Mouse (Mus musculus) testis, adult 2 months (tissue): ENCODE results near the gene Grap2. TPM values are rescaled to one million over a fixed set of nuclear protein-coding genes. Genes with fewer than 3 reads are reported as not detected.

ENCODE experiments used
- H3K27ac ChIP-seq: fragments of 200-500 bp; 2 replicates; pipeline ENCODE4 v1.5.1; 2012; ENCODE audit warnings: low read depth, low read length; ENCODE audit not compliant: control insufficient read depth, insufficient read depth
- H3K27me3 ChIP-seq: fragments of 200-500 bp; 2 replicates; pipeline ENCODE4 v1.6.1; 2012; ENCODE audit warnings: mild to moderate bottlenecking, low read length, moderate library complexity; ENCODE audit not compliant: control insufficient read depth, insufficient read depth
- H3K36me3 ChIP-seq: fragments of 200-500 bp; 2 replicates; pipeline ENCODE4 v1.6.1; 2012; ENCODE audit warnings: mild to moderate bottlenecking, low read length; ENCODE audit not compliant: control insufficient read depth, insufficient read depth
- H3K4me1 ChIP-seq: fragments of 200-500 bp; 2 replicates; pipeline ENCODE4 v1.6.1; 2012; ENCODE audit warnings: low read length; ENCODE audit not compliant: control insufficient read depth, insufficient read depth
- H3K4me3 ChIP-seq: fragments of 200-500 bp; 2 replicates; pipeline ENCODE4 v1.5.1; 2012; ENCODE audit warnings: low read depth, mild to moderate bottlenecking, low read length, moderate library complexity, mixed read lengths; ENCODE audit not compliant: control insufficient read depth
- CTCF ChIP-seq: fragments of 200-500 bp; IDR thresholded peaks from 2 replicates; pipeline ENCODE4 v1.5.1; 2012; ENCODE audit warnings: low read depth, mild to moderate bottlenecking, inconsistent platforms, low read length, moderate library complexity; ENCODE audit not compliant: control insufficient read depth, insufficient read depth, insufficient replicate concordance
- POLR2A ChIP-seq: fragments of 200-500 bp; IDR thresholded peaks from 2 replicates; pipeline ENCODE4 v1.6.1; 2012; ENCODE audit warnings: low read depth, mild to moderate bottlenecking, inconsistent platforms, low read length, moderate library complexity; ENCODE audit not compliant: control insufficient read depth
- polyA plus RNA-seq: library from polyadenylated mRNA; depleted of rRNA; stranded (reverse); fragments of >200 nt; gene quantifications from 2 replicates; pipeline ENCODE4 v1.2.3, GENCODE M21; 2012

Grap2 gene
- polyA plus RNA-seq, 1 experiment = 1.9 TPM

- H3K27ac ChIP-seq = no peak overlapping the region
- TF ChIP-seq POLR2A (no peak), CTCF (no peak)
- no peak overlapping the region for H3K4me3 ChIP-seq
- H3K4me1 ChIP-seq = peaks cover 7% of the 10 kb centered on the region
- H3K36me3 ChIP-seq = no peaks in the 10 kb centered on the region
- H3K27me3 ChIP-seq = no peaks in the 10 kb centered on the region
These were observed 45.4 kb downstream of the Grap2 start for GRCm38 (mm10) chr15:80617839-80618238.

- no peak overlapping the region for H3K27ac ChIP-seq
- TF ChIP-seq CTCF (no peak), POLR2A (no peak)
- H3K4me1 ChIP-seq = peaks cover 7% of the 10 kb centered on the region
- H3K4me3 ChIP-seq = no peak overlapping the region
- H3K27me3 ChIP-seq = no peaks in the 10 kb centered on the region
- H3K36me3 ChIP-seq = no peaks in the 10 kb centered on the region
These were observed 46.8 kb downstream of the Grap2 start for GRCm38 (mm10) chr15:80619166-80619565.

DNA sequence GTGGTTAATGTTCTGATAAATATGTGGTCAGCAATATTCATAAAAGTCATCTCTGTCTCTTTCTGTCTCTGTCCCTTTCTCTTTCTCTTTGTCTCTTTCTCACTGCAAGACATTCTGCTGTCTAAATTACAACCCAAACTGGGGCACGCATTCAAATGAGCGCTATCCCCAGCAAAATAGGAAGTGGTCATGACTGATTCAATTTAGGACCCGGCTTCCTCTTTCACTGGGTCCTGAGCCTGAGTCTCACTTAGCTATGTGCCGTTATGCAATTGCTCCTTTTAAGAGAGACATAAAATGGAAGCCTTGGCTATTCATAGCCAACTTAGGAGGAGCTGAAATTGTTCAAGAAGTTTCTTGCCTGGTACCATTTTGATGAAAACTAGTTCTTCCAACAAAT is 47.4 kb downstream of the Grap2 start:
- TF ChIP-seq CTCF (no peak), POLR2A (no peak)
- Histone ChIP-seq H3K36me3 (no peaks in the 10 kb centered on the region), H3K4me1 (peaks cover 7% of the 10 kb centered on the region), H3K27me3 (no peaks in the 10 kb centered on the region), H3K27ac (no peak overlapping the region), H3K4me3 (no peak overlapping the region)

DNA sequence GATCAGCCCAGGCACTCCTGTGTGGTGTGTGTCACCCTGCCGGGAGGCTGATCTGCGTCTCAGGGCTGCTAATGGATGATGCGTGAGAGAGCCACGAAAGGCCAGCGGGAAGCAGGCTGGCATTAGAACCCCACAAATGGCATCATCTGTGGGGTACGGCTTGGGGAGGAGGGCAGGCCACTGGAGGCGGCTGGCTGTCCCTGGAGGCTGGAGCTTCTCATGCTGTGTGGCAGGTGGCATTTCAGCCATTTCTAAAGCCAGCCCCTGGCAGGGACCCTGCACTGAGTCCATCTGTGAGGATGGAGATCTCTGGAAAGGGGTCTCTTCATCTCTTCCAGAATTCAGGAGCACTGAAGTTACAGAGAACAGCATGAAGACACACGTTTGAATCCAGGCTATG is 48.0 kb downstream of the Grap2 start:
- Histone ChIP-seq H3K36me3 (no peaks in the 10 kb centered on the region), H3K27me3 (no peaks in the 10 kb centered on the region), H3K4me1 (peaks cover 6% of the 10 kb centered on the region), H3K4me3 (no peak overlapping the region), H3K27ac (no peak overlapping the region)
- TF ChIP-seq CTCF = no peak
- TF ChIP-seq POLR2A = no peak

DNA sequence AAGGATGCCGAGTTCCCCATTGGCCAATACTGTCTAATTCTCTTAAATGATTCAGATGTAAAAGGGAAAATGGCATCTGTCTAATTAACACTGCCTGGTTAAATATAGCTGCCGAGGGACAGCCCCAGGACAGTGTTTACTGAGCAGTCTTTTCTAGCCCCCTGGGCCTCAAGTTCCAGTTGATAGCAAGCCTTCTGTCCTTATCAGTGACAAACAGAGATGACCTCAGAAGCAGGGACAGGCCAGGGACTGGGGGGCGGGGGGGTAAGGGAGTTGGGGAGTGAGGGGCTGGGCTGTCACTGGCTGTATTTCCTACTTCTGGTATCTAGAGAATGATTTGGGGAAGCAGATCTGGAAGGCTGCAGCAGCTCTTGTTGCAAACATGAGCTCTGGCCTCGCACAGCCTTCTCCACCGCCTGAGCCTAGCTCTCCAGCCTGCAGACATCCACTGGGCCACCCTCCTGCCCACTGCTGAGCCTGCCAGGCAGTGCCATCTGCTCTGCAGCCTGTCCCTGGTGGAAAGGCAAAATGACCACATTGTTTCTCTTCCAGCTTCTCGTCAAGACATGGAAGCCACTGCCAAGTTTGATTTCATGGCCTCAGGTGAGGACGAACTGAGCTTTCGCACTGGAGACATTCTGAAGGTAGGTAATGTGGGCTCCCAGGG is 50.9 kb downstream of the Grap2 start:
- H3K27me3 ChIP-seq = no peaks in the 10 kb centered on the region
- H3K4me3 ChIP-seq = no peak overlapping the region
- TF ChIP-seq POLR2A (no peak), CTCF (no peak)
- no peaks in the 10 kb centered on the region for H3K36me3 ChIP-seq
- no peaks in the 10 kb centered on the region for H3K4me1 ChIP-seq
- H3K27ac ChIP-seq = no peak overlapping the region

- H3K27ac ChIP-seq = no peak overlapping the region
- H3K36me3 ChIP-seq = no peaks in the 10 kb centered on the region
- H3K4me1 ChIP-seq = no peaks in the 10 kb centered on the region
- no peak overlapping the region for H3K4me3 ChIP-seq
- TF ChIP-seq POLR2A (no peak), CTCF (no peak)
- H3K27me3 ChIP-seq = no peaks in the 10 kb centered on the region
These were observed 54.1 kb downstream of the Grap2 start for GRCm38 (mm10) chr15:80626472-80626871.

DNA sequence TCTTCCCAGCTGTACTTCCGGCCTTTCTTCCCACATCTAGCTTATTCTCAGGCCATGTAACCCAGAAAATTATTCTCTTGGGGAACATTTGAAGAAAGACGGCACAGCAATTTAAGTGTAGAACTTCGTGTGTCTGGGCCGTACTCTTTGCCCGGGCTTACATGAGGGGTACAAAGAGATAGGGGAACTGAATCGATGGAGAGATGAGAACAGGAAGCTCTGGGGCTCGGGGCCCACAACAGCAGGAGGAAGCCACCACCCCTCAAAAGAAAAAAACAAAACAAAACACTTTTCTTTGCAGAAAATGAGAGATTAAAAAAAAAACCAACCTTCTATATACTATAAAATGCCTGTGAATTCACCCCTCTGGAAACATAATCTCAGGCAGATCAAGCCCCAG is 57.8 kb downstream of the Grap2 start:
- no peak overlapping the region for H3K27ac ChIP-seq
- TF ChIP-seq POLR2A = no peak
- TF ChIP-seq CTCF = no peak
- H3K4me3 ChIP-seq = no peak overlapping the region
- H3K27me3 ChIP-seq = no peaks in the 10 kb centered on the region
- H3K4me1 ChIP-seq = peaks cover 2% of the 10 kb centered on the region
- no peaks in the 10 kb centered on the region for H3K36me3 ChIP-seq

DNA sequence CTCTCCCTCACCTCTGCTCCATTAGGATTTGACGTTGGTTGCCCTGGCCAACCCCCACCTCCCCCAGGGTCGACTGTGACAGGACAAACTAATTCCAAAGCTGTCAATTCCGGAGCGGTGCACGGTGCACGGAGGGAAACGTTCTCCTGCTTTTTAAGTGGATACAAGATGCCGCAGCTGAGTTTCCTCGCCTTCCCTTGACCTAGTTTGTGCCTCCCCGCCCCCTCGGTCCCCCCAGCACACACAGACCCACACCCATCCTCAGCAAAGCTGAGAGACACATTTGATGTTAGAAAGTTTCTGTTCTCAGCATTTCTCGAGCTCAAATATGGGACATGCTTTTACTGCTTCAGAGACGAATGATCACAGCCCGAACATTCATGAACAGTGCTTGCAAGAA is 58.3 kb downstream of the Grap2 start:
- no peak overlapping the region for H3K4me3 ChIP-seq
- H3K27ac ChIP-seq = no peak overlapping the region
- H3K36me3 ChIP-seq = no peaks in the 10 kb centered on the region
- no peaks in the 10 kb centered on the region for H3K27me3 ChIP-seq
- H3K4me1 ChIP-seq = peaks cover 2% of the 10 kb centered on the region
- TF ChIP-seq CTCF (no peak), POLR2A (no peak)
